Mouse (Mus musculus): ENCODE data around the gene Cpa5.

DNA sequence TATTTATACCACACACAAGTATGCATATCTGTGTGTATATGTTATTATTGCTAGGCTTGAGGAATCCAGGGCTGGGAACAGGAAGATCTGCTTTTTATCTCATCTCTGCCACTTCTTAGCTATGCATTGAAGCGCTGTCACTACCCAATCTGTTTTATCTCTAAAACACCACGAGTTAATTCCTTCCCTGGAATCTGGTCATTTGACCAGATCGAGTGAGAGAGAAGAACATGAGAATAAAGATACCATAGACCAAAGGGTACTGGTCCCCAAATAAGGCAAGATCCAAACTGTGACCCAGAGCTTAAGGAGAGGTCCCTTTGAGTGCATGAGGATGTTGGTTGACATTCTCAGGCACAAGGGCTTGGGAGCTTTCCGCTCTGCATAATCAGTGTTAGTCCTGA lies 11.2 kb downstream of the Cpa5 start:
- TF ChIP-seq CTCF (IDR thresholded peaks at IDR 0.05; ENCODE audit: control insufficient read depth, insufficient read depth, insufficient replicate concordance, low read depth, low read length) (no peak), POLR2A (IDR thresholded peaks at IDR 0.05; ENCODE audit: control insufficient read depth, low read depth, low read length) (no peak)
